Mouse (Mus musculus) liver, embryonic 12.5 days (tissue): ENCODE measurements at regions not wholly inside any gene's neighbourhood (a gene's known extent, or its start where the extent isn't known, plus 50 kb on each side); places are given as distances from the start of the nearest gene placed in this dataset.
A peak's percentile ranks its signal among the peaks of the same experiment; 100 is the strongest.

Experiments
- ATAC-seq: fragments of 200-750 bp; cut with Nextera tagmentation; 2 replicates; pipeline ENCODE4 v1.8.0; 2017; ENCODE audit warnings: moderate number of reproducible peaks, mild to moderate bottlenecking, moderate library complexity
- H3K27ac ChIP-seq: fragments of 300-500 bp; sonication (generic); 2 replicates; pipeline ENCODE4 v1.5.1; 2016; ENCODE audit warnings: mild to moderate bottlenecking
- H3K27me3 ChIP-seq: fragments of 300-500 bp; sonication (generic); replicated peaks from 2 replicates; pipeline ENCODE4 v1.6.1; 2016; ENCODE audit warnings: mild to moderate bottlenecking, moderate library complexity
- H3K36me3 ChIP-seq: fragments of 300-500 bp; sonication (generic); 2 replicates; pipeline ENCODE4 v1.6.1; 2016; ENCODE audit warnings: mild to moderate bottlenecking, moderate library complexity
- H3K4me1 ChIP-seq: fragments of 300-500 bp; sonication (generic); 2 replicates; pipeline ENCODE4 v1.6.1; 2016
- H3K4me2 ChIP-seq: fragments of 300-500 bp; sonication (generic); 2 replicates; pipeline ENCODE4 v1.6.1; 2016; ENCODE audit warnings: mild to moderate bottlenecking, moderate library complexity
- H3K4me3 ChIP-seq: fragments of 300-500 bp; sonication (generic); 2 replicates; pipeline ENCODE4 v1.5.1; 2016; ENCODE audit warnings: mild to moderate bottlenecking, moderate library complexity
- H3K9ac ChIP-seq: fragments of 300-500 bp; sonication (generic); 2 replicates; pipeline ENCODE4 v1.6.1; 2016; ENCODE audit warnings: mild to moderate bottlenecking, moderate library complexity
- H3K9me3 ChIP-seq: fragments of 300-500 bp; sonication (generic); replicated peaks from 2 replicates; pipeline ENCODE4 v1.6.1; 2016; ENCODE audit warnings: mild to moderate bottlenecking, moderate library complexity
- WGBS: fragments of 180-500 bp; shearing (Covaris S2); methylation state at CpG from one replicate; pipeline ENCODE4 v1.1.7; 2016; ENCODE audit not compliant: insufficient replicate concordance; 5-methylcytosine and 5-hydroxymethylcytosine counted together

GRCm38 (mm10) chr3:150493433-150494045 is 944.1 kb upstream of the Adgrl4 start:
- Histone ChIP-seq H3K27me3 (no peaks in the 10 kb centered on the region), H3K9ac (no peak overlapping the region), H3K9me3 (no peaks in the 10 kb centered on the region), H3K4me2 (no peak overlapping the region), H3K27ac (no peak overlapping the region), H3K4me3 (no peak overlapping the region), H3K36me3 (no peaks in the 10 kb centered on the region), H3K4me1 (no peaks in the 10 kb centered on the region)
- ATAC-seq = no peak
- WGBS = 66% methylated on average over 2 of the region's 2 CpGs

DNA sequence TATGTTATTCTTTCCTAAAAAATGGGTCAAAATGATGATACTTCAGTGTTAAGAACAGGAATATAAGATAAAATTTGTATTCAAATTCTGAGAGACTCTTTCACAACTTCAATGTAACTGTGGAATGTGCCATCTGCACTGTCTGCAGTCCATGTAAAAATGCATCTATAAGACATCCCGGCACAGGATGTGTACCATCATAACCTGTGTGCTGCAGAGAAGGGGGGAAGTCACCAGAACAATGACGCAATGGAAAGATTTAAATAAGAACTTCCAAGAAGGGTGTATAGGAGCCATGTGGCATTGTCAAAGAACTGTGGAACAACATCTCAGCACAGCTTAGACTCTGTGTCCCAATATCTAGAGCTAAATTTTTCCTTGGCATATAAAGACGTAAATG is 906.7 kb upstream of the Adgrl4 start:
- Histone ChIP-seq H3K9me3 (no peaks in the 10 kb centered on the region), H3K9ac (no peak overlapping the region)
- 70% methylated on average over 3 of the region's 3 CpGs for WGBS

DNA sequence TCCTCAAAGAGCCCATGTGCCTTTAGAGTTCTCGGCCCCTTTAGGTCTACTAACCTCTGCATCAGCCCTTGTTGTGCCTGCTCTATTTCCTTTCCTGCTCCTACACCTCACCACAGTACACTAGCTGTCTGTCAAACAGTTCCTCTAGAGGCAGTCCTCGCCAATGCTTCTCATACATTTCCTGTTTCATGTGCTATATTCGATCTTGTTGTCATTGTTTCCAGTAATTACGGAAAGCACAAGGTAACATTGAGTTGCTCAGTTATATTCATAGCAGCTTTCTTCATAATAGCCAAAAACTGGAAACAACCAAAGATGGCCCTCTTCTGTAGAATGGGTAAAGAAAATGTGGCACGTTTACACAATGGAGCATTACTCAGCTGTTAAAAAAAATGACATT is 894.6 kb upstream of the Adgrl4 start:
- ATAC-seq = no peak
- no peaks in the 10 kb centered on the region for H3K4me1 ChIP-seq
- WGBS = 50% methylated on average over 5 of the region's 5 CpGs

More for the DNA sequence above, 906.7 kb upstream of the Adgrl4 start:
- Histone ChIP-seq H3K4me2 (no peak overlapping the region), H3K27ac (no peak overlapping the region), H3K4me1 (no peaks in the 10 kb centered on the region), H3K4me3 (no peak overlapping the region), H3K36me3 (no peaks in the 10 kb centered on the region), H3K27me3 (no peaks in the 10 kb centered on the region)
- ATAC-seq = no peak

GRCm38 (mm10) chr3:150588474-150588873 is 849.2 kb upstream of the Adgrl4 start:
- no peak overlapping the region for H3K4me2 ChIP-seq
- H3K9ac ChIP-seq = no peak overlapping the region
- H3K36me3 ChIP-seq = no peaks in the 10 kb centered on the region
- WGBS = 41% methylated on average over 1 of the region's 1 CpGs
- no peak overlapping the region for H3K27ac ChIP-seq
- no peaks in the 10 kb centered on the region for H3K27me3 ChIP-seq
- no peaks in the 10 kb centered on the region for H3K9me3 ChIP-seq
- H3K4me3 ChIP-seq = no peak overlapping the region
- no peak for ATAC-seq
- H3K4me1 ChIP-seq = no peaks in the 10 kb centered on the region

More for the DNA sequence above, 894.6 kb upstream of the Adgrl4 start:
- no peak overlapping the region for H3K27ac ChIP-seq
- no peaks in the 10 kb centered on the region for H3K27me3 ChIP-seq
- H3K4me3 ChIP-seq = no peak overlapping the region
- H3K9me3 ChIP-seq = no peaks in the 10 kb centered on the region
- no peaks in the 10 kb centered on the region for H3K36me3 ChIP-seq
- H3K9ac ChIP-seq = no peak overlapping the region
- no peak overlapping the region for H3K4me2 ChIP-seq

GRCm38 (mm10) chr3:150590978-150591377 is 846.7 kb upstream of the Adgrl4 start:
- no peak for ATAC-seq
- no peak overlapping the region for H3K9ac ChIP-seq
- no peak overlapping the region for H3K4me2 ChIP-seq
- H3K4me1 ChIP-seq = no peaks in the 10 kb centered on the region
- no peaks in the 10 kb centered on the region for H3K36me3 ChIP-seq
- H3K4me3 ChIP-seq = no peak overlapping the region
- 66% methylated on average over 2 of the region's 2 CpGs for WGBS
- H3K9me3 ChIP-seq = no peaks in the 10 kb centered on the region
- no peak overlapping the region for H3K27ac ChIP-seq
- no peaks in the 10 kb centered on the region for H3K27me3 ChIP-seq

DNA sequence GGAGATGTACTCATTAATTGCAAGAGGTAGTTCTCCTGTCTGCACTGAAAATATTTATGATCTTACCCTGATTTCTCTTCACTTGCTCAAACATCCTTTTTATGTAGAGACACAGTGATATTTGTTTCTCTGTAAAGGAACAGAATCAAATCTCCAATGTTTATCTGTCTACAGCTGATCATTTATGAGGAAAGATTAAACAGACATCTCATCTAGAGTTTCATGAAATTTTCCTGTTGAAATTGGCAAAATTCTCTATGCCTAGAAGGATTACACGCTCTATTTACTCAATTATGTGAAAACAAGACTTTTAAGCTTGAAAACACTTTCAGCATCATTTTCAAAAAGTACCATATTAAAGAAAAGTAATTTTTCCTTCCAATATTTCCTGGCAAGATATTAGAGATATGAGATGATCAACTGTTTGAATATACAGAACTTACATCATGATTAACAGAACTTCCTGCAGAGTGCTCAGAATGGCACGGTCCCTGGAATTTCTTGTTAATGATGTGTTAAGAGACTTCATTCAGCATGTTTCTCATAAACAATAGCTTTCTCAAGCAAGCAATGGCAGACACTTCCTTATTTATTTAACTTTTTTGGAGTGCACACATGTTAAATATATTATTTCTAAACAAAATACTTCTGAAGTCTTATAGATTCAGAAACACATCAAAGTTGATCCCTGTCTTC is 834.1 kb upstream of the Adgrl4 start:
- H3K9me3 ChIP-seq = no peaks in the 10 kb centered on the region
- H3K36me3 ChIP-seq = no peaks in the 10 kb centered on the region
- H3K9ac ChIP-seq = no peak overlapping the region
- no peaks in the 10 kb centered on the region for H3K4me1 ChIP-seq
- no peak for ATAC-seq
- no peak overlapping the region for H3K4me2 ChIP-seq
- H3K4me3 ChIP-seq = no peak overlapping the region
- no peak overlapping the region for H3K27ac ChIP-seq
- H3K27me3 ChIP-seq = no peaks in the 10 kb centered on the region
- 62% methylated on average over 2 of the region's 2 CpGs for WGBS

GRCm38 (mm10) chr3:150610681-150611101 is 827.0 kb upstream of the Adgrl4 start:
- Histone ChIP-seq H3K4me1 (no peaks in the 10 kb centered on the region), H3K27ac (no peak overlapping the region), H3K4me2 (peak overlapping the region; percentile 23), H3K27me3 (no peaks in the 10 kb centered on the region), H3K4me3 (no peak overlapping the region), H3K36me3 (no peaks in the 10 kb centered on the region), H3K9ac (no peak overlapping the region), H3K9me3 (no peaks in the 10 kb centered on the region)
- 60% methylated on average over 15 of the region's 15 CpGs for WGBS
- no peak for ATAC-seq

GRCm38 (mm10) chr3:150637544-150637943 is 800.1 kb upstream of the Adgrl4 start:
- Histone ChIP-seq H3K27ac (no peak overlapping the region), H3K4me3 (no peak overlapping the region), H3K4me2 (no peak overlapping the region), H3K9ac (no peak overlapping the region), H3K4me1 (no peaks in the 10 kb centered on the region), H3K9me3 (no peaks in the 10 kb centered on the region), H3K36me3 (no peaks in the 10 kb centered on the region), H3K27me3 (no peaks in the 10 kb centered on the region)
- ATAC-seq = no peak
- 82% methylated on average over 3 of the region's 3 CpGs for WGBS

GRCm38 (mm10) chr3:150640004-150640676 is 797.5 kb upstream of the Adgrl4 start:
- no peak for ATAC-seq
- WGBS = 73% methylated on average over 8 of the region's 8 CpGs

GRCm38 (mm10) chr3:150648040-150648439 is 789.6 kb upstream of the Adgrl4 start:
- Histone ChIP-seq H3K4me3 (no peak overlapping the region), H3K4me2 (no peak overlapping the region), H3K9ac (no peak overlapping the region), H3K27me3 (no peaks in the 10 kb centered on the region), H3K4me1 (no peaks in the 10 kb centered on the region), H3K27ac (no peak overlapping the region), H3K36me3 (no peaks in the 10 kb centered on the region), H3K9me3 (no peaks in the 10 kb centered on the region)
- WGBS = 74% methylated on average over 3 of the region's 3 CpGs
- no peak for ATAC-seq

More at GRCm38 (mm10) chr3:150640004-150640676, 797.5 kb upstream of the Adgrl4 start:
- no peak overlapping the region for H3K9ac ChIP-seq
- no peak overlapping the region for H3K27ac ChIP-seq
- H3K36me3 ChIP-seq = no peaks in the 10 kb centered on the region
- no peak overlapping the region for H3K4me3 ChIP-seq
- no peaks in the 10 kb centered on the region for H3K4me1 ChIP-seq
- no peaks in the 10 kb centered on the region for H3K27me3 ChIP-seq
- H3K4me2 ChIP-seq = no peak overlapping the region
- H3K9me3 ChIP-seq = no peaks in the 10 kb centered on the region

DNA sequence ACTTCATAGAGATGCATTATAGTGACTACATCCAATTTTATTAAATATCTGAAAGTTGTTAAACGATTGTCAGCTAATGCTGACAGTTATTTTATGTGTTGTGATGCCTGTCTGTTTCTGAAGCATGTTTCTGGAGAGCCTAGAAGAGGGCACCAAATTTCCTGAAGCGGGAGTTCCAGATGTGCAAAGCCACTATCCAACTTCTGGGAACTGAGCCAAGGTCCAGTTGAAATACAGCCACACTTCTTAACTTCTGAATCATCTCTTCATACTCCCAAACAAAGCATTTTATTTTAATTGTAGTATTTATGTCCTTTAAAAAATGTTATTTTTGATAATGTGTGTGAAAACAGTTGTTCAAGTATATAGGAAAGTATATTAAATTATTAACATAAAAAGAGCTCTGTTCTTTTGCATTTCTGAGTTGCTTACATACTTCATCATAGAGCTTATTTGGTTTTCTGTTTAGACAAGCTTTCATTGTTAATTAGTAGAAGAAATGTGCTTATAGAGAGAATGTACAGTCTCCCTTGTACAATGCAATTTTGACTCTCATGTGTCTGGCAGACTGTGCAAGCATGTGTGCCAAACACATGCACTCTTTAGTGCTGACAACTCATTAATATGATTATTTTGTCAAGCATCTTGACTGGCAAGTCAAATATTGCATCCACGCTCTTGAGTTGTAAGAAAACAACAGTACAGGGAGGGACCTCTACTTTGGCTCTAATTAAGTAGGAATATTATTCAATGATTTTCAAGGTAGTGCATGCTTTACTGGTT is 787.7 kb upstream of the Adgrl4 start:
- Histone ChIP-seq H3K4me1 (no peaks in the 10 kb centered on the region), H3K9me3 (no peaks in the 10 kb centered on the region), H3K4me3 (no peak overlapping the region), H3K9ac (no peak overlapping the region), H3K27me3 (no peaks in the 10 kb centered on the region), H3K36me3 (no peaks in the 10 kb centered on the region), H3K4me2 (no peak overlapping the region), H3K27ac (no peak overlapping the region)
- 60% methylated on average over 3 of the region's 3 CpGs for WGBS
- ATAC-seq = no peak

- Histone ChIP-seq H3K27me3 (no peaks in the 10 kb centered on the region), H3K4me2 (no peak overlapping the region), H3K27ac (no peak overlapping the region), H3K9ac (no peak overlapping the region), H3K9me3 (no peaks in the 10 kb centered on the region), H3K4me1 (no peaks in the 10 kb centered on the region), H3K36me3 (no peaks in the 10 kb centered on the region), H3K4me3 (no peak overlapping the region)
- whole genome bisulfite sequencing = 73% methylated on average over 5 of the region's 5 CpGs
- ATAC-seq = no peak
These were observed 741.9 kb upstream of the Adgrl4 start for GRCm38 (mm10) chr3:150695751-150696150.
